Mouse (Mus musculus): ENCODE results near the gene Leprot. TPM values are rescaled to one million over a fixed set of nuclear protein-coding genes. Genes with fewer than 3 reads are reported as not detected.

Gene Leprot
- polyA plus RNA-seq, 1 experiment from 2014 or later, result 98.5 TPM

- no peak overlapping the region for H3K9ac ChIP-seq (ENCODE audit: low read length)
- peaks cover 15% of the 10 kb centered on the region for H3K36me3 ChIP-seq (ENCODE audit: control insufficient read depth, insufficient read depth, low read length)
- H3K4me2 ChIP-seq (ENCODE audit: low read length), result no peak overlapping the region
- no peaks in the 10 kb centered on the region for H3K4me1 ChIP-seq (ENCODE audit: control insufficient read depth, insufficient read depth, low read length)
- DNase-seq (ENCODE audit: low spot score) (no peak), ATAC-seq (no peak)
- H3K27me3 ChIP-seq (replicated peaks; ENCODE audit: control insufficient read depth, insufficient read depth, low read length), result no peaks in the 10 kb centered on the region
- WGBS, result 86% methylated on average over 4 of the region's 4 CpGs
- H3K4me3 ChIP-seq (ENCODE audit: low read depth, low read length), result no peak overlapping the region
- no peaks in the 10 kb centered on the region for H3K9me3 ChIP-seq (replicated peaks; ENCODE audit: control insufficient read depth, low read length)
- no peak overlapping the region for H3K27ac ChIP-seq (ENCODE audit: low read depth, low read length)
Measured at GRCm38 (mm10) chr4:101654788-101655414, 7.4 kb downstream of the Leprot start.

- H3K4me2 ChIP-seq (ENCODE audit: low read length), result no peak overlapping the region
- 94% methylated on average over 7 of the region's 7 CpGs for WGBS
- H3K4me3 ChIP-seq (ENCODE audit: low read depth, low read length), result no peak overlapping the region
- no peak overlapping the region for H3K27ac ChIP-seq (ENCODE audit: low read depth, low read length)
- peaks cover 19% of the 10 kb centered on the region for H3K36me3 ChIP-seq (ENCODE audit: control insufficient read depth, insufficient read depth, low read length)
- H3K9me3 ChIP-seq (replicated peaks; ENCODE audit: control insufficient read depth, low read length), result no peaks in the 10 kb centered on the region
- no peak overlapping the region for H3K9ac ChIP-seq (ENCODE audit: low read length)
- ATAC-seq (no peak), DNase-seq (ENCODE audit: low spot score) (no peak)
- H3K27me3 ChIP-seq (replicated peaks; ENCODE audit: control insufficient read depth, insufficient read depth, low read length), result no peaks in the 10 kb centered on the region
- no peaks in the 10 kb centered on the region for H3K4me1 ChIP-seq (ENCODE audit: control insufficient read depth, insufficient read depth, low read length)
Measured at GRCm38 (mm10) chr4:101655415-101655790, 7.9 kb downstream of the Leprot start.

GRCm38 (mm10) chr4:101656056-101656455 lies 8.5 kb downstream of the Leprot start:
- H3K36me3 ChIP-seq (ENCODE audit: control insufficient read depth, insufficient read depth, low read length), result peaks cover 23% of the 10 kb centered on the region
- no peaks in the 10 kb centered on the region for H3K9me3 ChIP-seq (replicated peaks; ENCODE audit: control insufficient read depth, low read length)
- 90% methylated on average over 15 of the region's 15 CpGs for WGBS
- H3K27ac ChIP-seq (ENCODE audit: low read depth, low read length), result no peak overlapping the region
- H3K9ac ChIP-seq (ENCODE audit: low read length), result no peak overlapping the region
- H3K27me3 ChIP-seq (replicated peaks; ENCODE audit: control insufficient read depth, insufficient read depth, low read length), result no peaks in the 10 kb centered on the region
- no peak for DNase-seq (ENCODE audit: low spot score)
- ATAC-seq, result no peak
- no peak overlapping the region for H3K4me2 ChIP-seq (ENCODE audit: low read length)
- no peak overlapping the region for H3K4me3 ChIP-seq (ENCODE audit: low read depth, low read length)
- H3K4me1 ChIP-seq (ENCODE audit: control insufficient read depth, insufficient read depth, low read length), result no peaks in the 10 kb centered on the region

GRCm38 (mm10) chr4:101656956-101657570 lies 9.5 kb downstream of the Leprot start:
- 64% methylated on average over 6 of the region's 6 CpGs for WGBS
- DNase-seq (ENCODE audit: low spot score) (peak; percentile 62), ATAC-seq (no peak)
- Histone ChIP-seq H3K27ac (ENCODE audit: low read depth, low read length) (no peak overlapping the region), H3K36me3 (ENCODE audit: control insufficient read depth, insufficient read depth, low read length) (peaks cover 26% of the 10 kb centered on the region), H3K4me3 (ENCODE audit: low read depth, low read length) (no peak overlapping the region), H3K4me1 (ENCODE audit: control insufficient read depth, insufficient read depth, low read length) (no peaks in the 10 kb centered on the region), H3K27me3 (replicated peaks; ENCODE audit: control insufficient read depth, insufficient read depth, low read length) (no peaks in the 10 kb centered on the region), H3K9me3 (replicated peaks; ENCODE audit: control insufficient read depth, low read length) (no peaks in the 10 kb centered on the region), H3K9ac (ENCODE audit: low read length) (no peak overlapping the region), H3K4me2 (ENCODE audit: low read length) (no peak overlapping the region)

GRCm38 (mm10) chr4:101664160-101664750 lies 16.7 kb downstream of the Leprot start:
- Histone ChIP-seq H3K27me3 (replicated peaks; ENCODE audit: control insufficient read depth, insufficient read depth, low read length) (no peaks in the 10 kb centered on the region), H3K9ac (ENCODE audit: low read length) (no peak overlapping the region), H3K4me3 (ENCODE audit: low read depth, low read length) (no peak overlapping the region), H3K36me3 (ENCODE audit: control insufficient read depth, insufficient read depth, low read length) (peaks cover 18% of the 10 kb centered on the region), H3K4me1 (ENCODE audit: control insufficient read depth, insufficient read depth, low read length) (no peaks in the 10 kb centered on the region), H3K27ac (ENCODE audit: low read depth, low read length) (no peak overlapping the region), H3K9me3 (replicated peaks; ENCODE audit: control insufficient read depth, low read length) (0 out of 2 replicates have a peak, but pooled peaks cover 3% of the 10 kb centered on the region), H3K4me2 (ENCODE audit: low read length) (no peak overlapping the region)
- ATAC-seq, result peak; percentile 57; the same call in 1 of the 2 replicates
- peak; percentile 58 for DNase-seq (ENCODE audit: low spot score)
- 69% methylated on average over 9 of the region's 9 CpGs for WGBS

- ATAC-seq (no peak), DNase-seq (ENCODE audit: low spot score) (no peak)
- Histone ChIP-seq H3K27ac (ENCODE audit: low read depth, low read length) (no peak overlapping the region), H3K27me3 (replicated peaks; ENCODE audit: control insufficient read depth, insufficient read depth, low read length) (no peaks in the 10 kb centered on the region), H3K9ac (ENCODE audit: low read length) (no peak overlapping the region), H3K36me3 (ENCODE audit: control insufficient read depth, insufficient read depth, low read length) (peaks cover 16% of the 10 kb centered on the region), H3K9me3 (replicated peaks; ENCODE audit: control insufficient read depth, low read length) (0 out of 2 replicates have a peak, but pooled peaks cover 3% of the 10 kb centered on the region), H3K4me3 (ENCODE audit: low read depth, low read length) (no peak overlapping the region), H3K4me2 (ENCODE audit: low read length) (no peak overlapping the region), H3K4me1 (ENCODE audit: control insufficient read depth, insufficient read depth, low read length) (no peaks in the 10 kb centered on the region)
- 94% methylated on average over 4 of the region's 4 CpGs for WGBS
Measured at GRCm38 (mm10) chr4:101664766-101665165, 17.2 kb downstream of the Leprot start.

- no peak overlapping the region for H3K27ac ChIP-seq (ENCODE audit: low read depth, low read length)
- no peaks in the 10 kb centered on the region for H3K36me3 ChIP-seq (ENCODE audit: control insufficient read depth, insufficient read depth, low read length)
- H3K9ac ChIP-seq (ENCODE audit: low read length), result no peak overlapping the region
- 0 out of 2 replicates have a peak, but pooled peaks cover 3% of the 10 kb centered on the region for H3K9me3 ChIP-seq (replicated peaks; ENCODE audit: control insufficient read depth, low read length)
- ATAC-seq (no peak), DNase-seq (ENCODE audit: low spot score) (peak; percentile 12)
- H3K4me3 ChIP-seq (ENCODE audit: low read depth, low read length), result no peak overlapping the region
- no peak overlapping the region for H3K4me2 ChIP-seq (ENCODE audit: low read length)
- no peaks in the 10 kb centered on the region for H3K27me3 ChIP-seq (replicated peaks; ENCODE audit: control insufficient read depth, insufficient read depth, low read length)
- H3K4me1 ChIP-seq (ENCODE audit: control insufficient read depth, insufficient read depth, low read length), result no peaks in the 10 kb centered on the region
- 32% methylated on average over 5 of the region's 5 CpGs for WGBS
Measured at GRCm38 (mm10) chr4:101669161-101669560, 21.6 kb downstream of the Leprot start.

GRCm38 (mm10) chr4:101669811-101670210 lies 22.3 kb downstream of the Leprot start:
- ATAC-seq, result no peak
- Histone ChIP-seq H3K4me2 (ENCODE audit: low read length) (no peak overlapping the region), H3K36me3 (ENCODE audit: control insufficient read depth, insufficient read depth, low read length) (no peaks in the 10 kb centered on the region), H3K4me3 (ENCODE audit: low read depth, low read length) (no peak overlapping the region), H3K9ac (ENCODE audit: low read length) (no peak overlapping the region), H3K4me1 (ENCODE audit: control insufficient read depth, insufficient read depth, low read length) (no peaks in the 10 kb centered on the region), H3K9me3 (replicated peaks; ENCODE audit: control insufficient read depth, low read length) (0 out of 2 replicates have a peak, but pooled peaks cover 3% of the 10 kb centered on the region), H3K27ac (ENCODE audit: low read depth, low read length) (no peak overlapping the region), H3K27me3 (replicated peaks; ENCODE audit: control insufficient read depth, insufficient read depth, low read length) (no peaks in the 10 kb centered on the region)
- DNase-seq (ENCODE audit: low spot score), result no peak
- 61% methylated on average over 5 of the region's 5 CpGs for WGBS

GRCm38 (mm10) chr4:101674790-101675189 lies 27.3 kb downstream of the Leprot start:
- Histone ChIP-seq H3K9me3 (replicated peaks; ENCODE audit: control insufficient read depth, low read length) (no peaks in the 10 kb centered on the region), H3K27me3 (replicated peaks; ENCODE audit: control insufficient read depth, insufficient read depth, low read length) (no peaks in the 10 kb centered on the region), H3K4me2 (ENCODE audit: low read length) (no peak overlapping the region), H3K27ac (ENCODE audit: low read depth, low read length) (no peak overlapping the region), H3K36me3 (ENCODE audit: control insufficient read depth, insufficient read depth, low read length) (no peaks in the 10 kb centered on the region), H3K4me1 (ENCODE audit: control insufficient read depth, insufficient read depth, low read length) (no peaks in the 10 kb centered on the region), H3K9ac (ENCODE audit: low read length) (no peak overlapping the region), H3K4me3 (ENCODE audit: low read depth, low read length) (no peak overlapping the region)
- ATAC-seq (no peak), DNase-seq (ENCODE audit: low spot score) (no peak)
- 80% methylated on average over 5 of the region's 5 CpGs for WGBS
